Comparison of ENCODE assay signal across 30 mouse cellular contexts in genomic region chr1:179354250-179354649, GRCm38 (mm10).
DNase-seq lines count a peak whose midpoint lies in the region; ATAC-seq and TF ChIP-seq lines count a peak whose summit lies in the region.
"Had no signal": no experiment of that assay in that cellular context is flagged by ENCODE, and none has a peak within 500 bp of the region (broad histone marks: within the 10 kb centered on the region; RNA-seq: fewer than 3 reads in every experiment).

No protein-coding gene starts in this region.

- ATAC-seq in kidney, embryonic 15.5 days (replicated peaks; ENCODE audit: low FRiP score): no peak; the same call in 1 of the 2 replicates
- ATAC-seq in kidney, postnatal 0 days (replicated peaks; ENCODE audit: low FRiP score, low read depth): peak; percentile 87
- ATAC-seq in forebrain, embryonic 15.5 days (replicated peaks): no peak
- ATAC-seq: CD4-positive, CD25-positive, alpha-beta regulatory T cell, adult 4 months; forebrain, embryonic 16.5 days; hindbrain, embryonic 16.5 days had no signal

- H3K9me3 ChIP-seq in kidney, embryonic 15.5 days (replicated peaks): no peaks in the 10 kb centered on the region
- no peaks in the 10 kb centered on the region for H3K9me3 ChIP-seq in kidney, postnatal 0 days (replicated peaks; ENCODE audit: low read length)
- no peaks in the 10 kb centered on the region for H3K9me3 ChIP-seq in forebrain, embryonic 15.5 days
- H3K9me3 ChIP-seq: embryonic facial prominence, embryonic 10.5 days; embryonic facial prominence, embryonic 13.5 days; forebrain, embryonic 12.5 days; heart, embryonic 12.5 days; heart, embryonic 15.5 days; hindbrain, embryonic 10.5 days; hindbrain, embryonic 13.5 days had no signal

- TF ChIP-seq POLR2A in kidney, adult 2 months (IDR thresholded peaks at IDR 0.05; ENCODE audit: low read depth, low read length): no peak

- DNase-seq in kidney, adult 2 months: peak; percentile 63
- DNase-seq in kidney, adult 9 months: peak; percentile 73
- no peak for DNase-seq in kidney, postnatal 0 days (ENCODE audit: low spot score)
- peak; percentile 30 to 51 for DNase-seq in kidney, postnatal 36 days
- DNase-seq in gastrocnemius, postnatal 10 days: no peak
- DNase-seq: adrenal gland, adult 8-10 months; adrenal gland, postnatal 25 days; cerebellum, adult 11-12 months; cerebellum, adult 8-10 months; cerebellum, postnatal 10 days; cerebellum, postnatal 36 days; embryo, embryonic 11 days; gastrocnemius, adult 2 months; gastrocnemius, postnatal 25 days; heart, adult 18-20 months; heart, postnatal 10 days; heart, postnatal 36 days had no signal

- H3K9ac ChIP-seq in kidney, embryonic 15.5 days: no peak overlapping the region
- H3K9ac ChIP-seq in kidney, postnatal 0 days (ENCODE audit: low read depth, low read length): no peak overlapping the region
- no peak overlapping the region for H3K9ac ChIP-seq in forebrain, embryonic 15.5 days (replicated peaks)
- H3K9ac ChIP-seq: embryonic facial prominence, embryonic 13.5 days; forebrain, embryonic 12.5 days; heart, embryonic 12.5 days; heart, embryonic 15.5 days; hindbrain, embryonic 13.5 days had no signal

- H3K4me1 ChIP-seq in kidney, adult 2 months (ENCODE audit: control insufficient read depth, insufficient read depth, low read length): peaks cover 13% of the 10 kb centered on the region
- no peaks in the 10 kb centered on the region for H3K4me1 ChIP-seq in kidney, embryonic 15.5 days
- no peaks in the 10 kb centered on the region for H3K4me1 ChIP-seq in kidney, postnatal 0 days (replicated peaks; ENCODE audit: insufficient read depth, low read length)
- no peaks in the 10 kb centered on the region for H3K4me1 ChIP-seq in forebrain, embryonic 15.5 days
- H3K4me1 ChIP-seq: embryonic facial prominence, embryonic 10.5 days; forebrain, embryonic 12.5 days; heart, embryonic 12.5 days; heart, embryonic 15.5 days; hindbrain, embryonic 10.5 days had no signal

- WGBS in kidney, adult 2 months: 50% methylated on average over 6 of the region's 6 CpGs
- 83% methylated on average over 6 of the region's 6 CpGs for WGBS in kidney, embryonic 15.5 days
- WGBS in kidney, postnatal 0 days: 71% methylated on average over 6 of the region's 6 CpGs
- WGBS in forebrain, embryonic 15.5 days: 83% methylated on average over 6 of the region's 6 CpGs

- no peaks in the 10 kb centered on the region for H3K27me3 ChIP-seq in kidney, adult 2 months (replicated peaks; ENCODE audit: control insufficient read depth, insufficient read depth, low read length)
- H3K27me3 ChIP-seq in kidney, embryonic 15.5 days: no peaks in the 10 kb centered on the region
- H3K27me3 ChIP-seq in kidney, postnatal 0 days (ENCODE audit: insufficient read depth, low read length): no peaks in the 10 kb centered on the region
- no peaks in the 10 kb centered on the region for H3K27me3 ChIP-seq in forebrain, embryonic 15.5 days
- H3K27me3 ChIP-seq: embryonic facial prominence, embryonic 13.5 days; forebrain, embryonic 12.5 days; heart, embryonic 12.5 days; heart, embryonic 15.5 days; hindbrain, embryonic 13.5 days had no signal

- H3K36me3 ChIP-seq in kidney, adult 2 months (ENCODE audit: control insufficient read depth, insufficient read depth, low read length): no peaks in the 10 kb centered on the region
- H3K36me3 ChIP-seq in kidney, embryonic 15.5 days: no peaks in the 10 kb centered on the region
- no peaks in the 10 kb centered on the region for H3K36me3 ChIP-seq in kidney, postnatal 0 days (ENCODE audit: insufficient read depth, low read length)
- H3K36me3 ChIP-seq in forebrain, embryonic 15.5 days: no peaks in the 10 kb centered on the region
- H3K36me3 ChIP-seq: embryonic facial prominence, embryonic 10.5 days; embryonic facial prominence, embryonic 13.5 days; forebrain, embryonic 12.5 days; heart, embryonic 12.5 days; heart, embryonic 15.5 days; hindbrain, embryonic 10.5 days; hindbrain, embryonic 13.5 days had no signal

- no peak overlapping the region for H3K4me2 ChIP-seq in kidney, embryonic 15.5 days
- no peak overlapping the region for H3K4me2 ChIP-seq in kidney, postnatal 0 days (ENCODE audit: low read length)
- no peak overlapping the region for H3K4me2 ChIP-seq in forebrain, embryonic 15.5 days (replicated peaks)
- H3K4me2 ChIP-seq: embryonic facial prominence, embryonic 13.5 days; forebrain, embryonic 12.5 days; heart, embryonic 12.5 days; heart, embryonic 15.5 days; hindbrain, embryonic 13.5 days had no signal

- H3K4me3 ChIP-seq in kidney, adult 2 months (ENCODE audit: insufficient read depth, low read depth, low read length): no peak overlapping the region
- H3K4me3 ChIP-seq in kidney, embryonic 15.5 days (replicated peaks): no peak overlapping the region
- H3K4me3 ChIP-seq in kidney, postnatal 0 days (replicated peaks; ENCODE audit: low read depth, low read length): no peak overlapping the region
- no peak overlapping the region for H3K4me3 ChIP-seq in forebrain, embryonic 15.5 days
- H3K4me3 ChIP-seq: embryonic facial prominence, embryonic 10.5 days; embryonic facial prominence, embryonic 13.5 days; erythroblast, embryonic 14.5 days; forebrain, embryonic 12.5 days; gastrocnemius, adult 2 months; heart, embryonic 12.5 days; heart, embryonic 15.5 days; hindbrain, embryonic 10.5 days; hindbrain, embryonic 13.5 days had no signal

- no peak for TF ChIP-seq CTCF in kidney, adult 2 months (conservative IDR thresholded peaks at IDR 0.05; ENCODE audit: insufficient read depth, insufficient read length, low read depth, low read length)
- no peak for TF ChIP-seq CTCF in kidney, postnatal 0 days (IDR thresholded peaks at IDR 0.05; ENCODE audit: low read depth)

- peak overlapping the region; percentile 68; the same call in 1 of the 2 replicates for H3K27ac ChIP-seq in kidney, adult 2 months (ENCODE audit: insufficient read depth, low read depth, low read length)
- no peak overlapping the region for H3K27ac ChIP-seq in kidney, embryonic 15.5 days
- no peak overlapping the region for H3K27ac ChIP-seq in kidney, postnatal 0 days
- H3K27ac ChIP-seq in forebrain, embryonic 15.5 days (replicated peaks): no peak overlapping the region
- H3K27ac ChIP-seq: embryonic facial prominence, embryonic 10.5 days; embryonic facial prominence, embryonic 13.5 days; forebrain, embryonic 12.5 days; gastrocnemius, adult 2 months; heart, embryonic 15.5 days; hindbrain, embryonic 10.5 days; hindbrain, embryonic 13.5 days had no signal

Comparison
In these comparisons a context has a peak if more than half of its experiments do, and no peak if none do; other contexts are left out.
1. DNase-seq: peak in kidney, adult 2 months (single experiment), kidney, adult 9 months (single experiment) and kidney, postnatal 36 days (2 of 2); none in kidney, postnatal 0 days (single experiment) and gastrocnemius, postnatal 10 days (single experiment).